Mouse (Mus musculus) v-Abl transformed pro-B cells (cell line): ENCODE results near the gene Tm9sf4.

ENCODE experiments used
- in situ Hi-C, 2 experiments: fragments of 400-800 bp; cut with MboI; formaldehyde crosslinking; loops; one replicate each; pipeline ENCODE4 v1.15.1; 2025; ENCODE audit not compliant: unreplicated experiment in 2 of 2

Tm9sf4 gene

DNA sequence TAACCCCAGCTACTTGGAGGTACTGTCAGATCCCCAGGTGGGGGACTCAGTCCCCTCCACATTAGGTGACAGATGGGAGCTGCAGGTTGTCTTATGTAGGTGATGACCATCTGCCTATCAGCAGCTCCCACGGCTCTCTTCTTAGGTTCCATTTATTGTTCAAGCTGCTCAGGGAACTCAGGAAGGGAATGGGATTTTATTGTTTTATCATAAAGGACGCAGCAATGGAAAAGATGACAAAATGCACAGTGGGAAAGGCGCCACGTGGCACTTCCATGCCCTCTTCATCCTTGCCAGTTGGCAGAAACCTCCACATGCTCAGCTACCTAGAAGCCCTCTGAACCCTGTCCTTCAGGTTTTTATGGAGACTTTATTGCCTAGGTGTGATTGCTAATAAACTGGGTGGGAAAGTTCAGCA is 8.1 kb upstream of the Tm9sf4 start:
- in situ Hi-C loops, result no loop called here

DNA sequence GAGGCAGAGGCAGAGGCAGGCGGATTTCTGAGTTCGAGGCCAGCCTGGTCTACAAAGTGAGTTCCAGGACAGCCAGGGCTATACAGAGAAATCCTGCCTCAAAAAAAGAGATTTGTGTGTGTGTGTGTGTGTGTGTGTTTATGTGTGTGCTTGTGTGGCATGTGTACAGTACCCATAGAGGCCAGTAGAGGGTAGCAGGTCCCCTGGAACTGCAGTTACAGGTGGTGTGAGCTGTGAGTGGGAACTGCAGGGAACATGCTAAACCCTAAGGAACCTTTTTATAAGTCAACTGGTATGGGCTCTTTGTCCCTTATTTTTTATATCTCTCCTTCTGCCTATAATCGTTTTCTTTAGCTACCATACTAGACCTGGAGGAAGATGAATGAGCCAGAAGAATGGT is 3.8 kb upstream of the Tm9sf4 start:
- in situ Hi-C loops, result no loop called here

DNA sequence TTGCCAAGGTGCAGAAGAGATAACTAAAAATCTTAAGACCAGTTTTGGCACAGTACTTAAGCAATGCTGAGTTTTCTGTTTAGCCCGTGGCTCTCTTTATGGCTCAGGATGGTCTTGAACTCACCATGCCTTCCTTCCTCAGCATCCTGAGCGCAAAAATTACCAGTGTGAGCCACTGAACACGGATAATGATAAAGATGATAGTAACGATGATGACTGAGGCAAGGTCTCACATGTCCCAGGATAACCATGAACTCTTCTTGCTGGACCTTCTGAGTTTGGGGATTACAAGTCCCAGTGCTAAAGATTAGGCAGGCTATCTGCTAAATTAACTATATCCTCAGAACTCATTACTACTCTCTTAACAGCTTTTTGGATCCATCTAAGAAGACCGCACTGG is 970 bp upstream of the Tm9sf4 start:
- in situ Hi-C loops, result no loop called here

DNA sequence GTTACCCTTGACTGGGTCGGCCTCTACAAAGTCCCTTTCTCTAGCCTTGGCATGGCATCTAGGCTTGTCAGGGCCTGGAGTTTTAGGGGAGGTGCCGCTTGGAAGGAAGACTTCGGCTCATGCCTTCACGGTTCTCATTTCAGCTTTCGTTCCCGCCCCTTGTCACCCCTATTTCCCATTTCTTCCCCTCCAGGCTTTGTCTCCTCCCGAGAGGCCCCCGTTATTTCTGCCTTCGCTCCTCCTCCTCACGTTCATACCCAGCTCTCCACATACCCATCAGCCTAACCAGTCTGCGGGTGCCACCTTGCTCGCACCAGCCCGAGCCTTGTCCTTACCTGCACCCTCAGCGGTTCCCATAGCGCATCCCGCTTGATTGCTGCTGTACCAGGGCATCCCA is 579 bp downstream of the Tm9sf4 start:
- in situ Hi-C loops, result no loop called here

DNA sequence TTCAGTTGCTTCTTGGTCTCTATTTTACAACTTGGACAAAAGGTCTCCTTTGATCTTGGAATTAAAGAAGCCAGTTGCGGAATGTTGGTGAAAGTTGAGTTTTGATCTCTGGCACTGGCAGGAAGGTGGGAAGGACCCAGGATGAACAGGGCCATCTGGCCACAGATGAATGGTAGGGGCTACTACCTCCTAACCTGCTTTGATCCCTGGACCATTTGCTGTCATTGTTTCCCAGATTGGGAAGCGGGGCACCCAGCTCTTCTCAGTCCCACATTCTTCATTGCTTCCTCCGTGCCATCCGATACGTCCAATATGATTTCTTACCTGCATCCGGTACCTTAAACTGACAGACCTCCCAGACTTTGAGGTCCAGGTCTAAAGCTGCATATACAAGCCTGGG is 6.0 kb downstream of the Tm9sf4 start:
- in situ Hi-C loops, result no loop called here

DNA sequence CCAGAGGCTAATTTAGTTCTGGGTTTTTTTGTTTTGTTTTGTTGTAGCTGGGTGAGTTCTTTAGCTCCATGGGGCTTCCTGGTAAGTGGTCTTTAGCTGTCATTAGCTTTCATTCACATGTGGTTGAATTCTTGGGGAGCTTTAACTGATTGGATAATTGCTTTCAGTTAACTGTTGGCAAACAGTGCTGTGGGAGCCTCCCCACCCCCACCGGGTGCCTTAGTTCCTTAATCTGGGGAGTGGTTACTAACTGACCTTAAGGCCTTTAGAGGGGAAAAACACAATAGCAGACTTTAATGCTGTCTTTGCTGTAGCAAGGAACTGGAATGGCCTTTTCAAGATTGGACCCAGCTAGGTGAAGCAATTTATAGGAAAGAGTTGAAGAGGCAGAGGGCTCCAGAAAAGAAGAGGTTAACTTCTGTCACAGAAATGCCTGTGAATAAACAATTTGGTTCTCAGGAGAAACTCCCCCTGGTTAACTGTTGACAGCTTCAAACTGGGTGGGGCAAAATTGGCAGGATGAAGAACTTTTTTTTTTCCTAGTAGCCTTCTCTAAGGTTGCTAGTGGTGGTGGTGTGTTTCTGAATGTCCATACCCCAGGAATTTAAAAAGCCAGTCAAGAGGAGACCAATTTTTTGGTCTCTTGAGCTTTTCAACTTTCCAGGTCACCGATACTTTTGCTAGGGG is 7.2 kb downstream of the Tm9sf4 start:
- in situ Hi-C loops, result no loop called here

DNA sequence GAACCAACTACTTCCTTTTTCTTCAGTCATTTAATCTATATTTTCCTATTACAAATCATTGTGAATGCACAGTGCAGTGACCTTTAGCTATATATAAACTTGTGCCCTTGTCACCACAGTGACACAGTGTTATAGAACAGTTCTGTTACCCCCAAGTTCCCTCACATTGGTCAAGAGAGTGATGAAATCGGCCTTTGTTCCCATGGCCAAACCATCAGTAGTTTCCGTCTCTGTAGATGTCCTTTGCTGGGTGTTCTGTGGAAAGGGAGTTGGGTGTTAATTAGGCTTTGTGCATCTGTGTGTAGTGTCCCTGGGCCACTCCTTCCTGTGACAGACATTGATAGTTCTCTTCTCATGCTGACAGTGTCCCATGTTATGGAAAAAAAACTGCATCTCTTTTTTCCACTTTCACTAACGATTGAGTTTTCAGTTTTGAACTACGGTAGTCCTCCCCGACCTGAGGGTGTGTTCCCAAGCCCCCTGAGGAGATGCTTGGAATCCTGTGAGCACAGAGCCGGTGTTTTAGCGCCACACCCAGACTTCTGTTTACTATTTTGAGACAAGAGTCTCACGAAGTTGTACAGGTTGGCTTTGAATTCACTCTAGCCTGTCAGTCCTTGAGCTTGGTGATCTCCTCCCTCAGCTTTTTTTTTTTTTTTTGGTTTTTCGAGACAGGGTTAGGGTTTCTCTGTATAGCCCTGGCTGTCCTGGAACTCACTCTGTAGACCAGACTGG is 9.6 kb downstream of the Tm9sf4 start:
- in situ Hi-C loops, result no loop called here

DNA sequence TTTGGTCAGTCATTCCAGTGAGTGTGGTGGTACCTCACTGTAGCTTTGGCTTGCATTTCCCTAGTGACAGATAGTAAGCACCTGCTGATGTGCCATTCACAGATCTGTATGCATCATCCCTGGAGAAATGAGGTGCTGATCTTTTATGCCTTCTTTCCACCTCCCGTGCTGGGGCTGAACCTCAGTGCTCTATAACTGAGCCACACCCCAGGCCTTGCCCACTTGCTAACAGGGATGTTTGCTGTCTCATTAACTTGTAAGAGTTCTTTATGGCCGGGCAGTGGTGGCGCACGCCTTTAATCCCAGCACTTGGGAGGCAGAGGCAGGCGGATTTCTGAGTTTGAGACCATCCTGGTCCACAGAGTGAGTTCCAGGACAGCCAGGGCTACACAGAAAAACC is 10.9 kb downstream of the Tm9sf4 start:
- in situ Hi-C loops, result no loop called here

DNA sequence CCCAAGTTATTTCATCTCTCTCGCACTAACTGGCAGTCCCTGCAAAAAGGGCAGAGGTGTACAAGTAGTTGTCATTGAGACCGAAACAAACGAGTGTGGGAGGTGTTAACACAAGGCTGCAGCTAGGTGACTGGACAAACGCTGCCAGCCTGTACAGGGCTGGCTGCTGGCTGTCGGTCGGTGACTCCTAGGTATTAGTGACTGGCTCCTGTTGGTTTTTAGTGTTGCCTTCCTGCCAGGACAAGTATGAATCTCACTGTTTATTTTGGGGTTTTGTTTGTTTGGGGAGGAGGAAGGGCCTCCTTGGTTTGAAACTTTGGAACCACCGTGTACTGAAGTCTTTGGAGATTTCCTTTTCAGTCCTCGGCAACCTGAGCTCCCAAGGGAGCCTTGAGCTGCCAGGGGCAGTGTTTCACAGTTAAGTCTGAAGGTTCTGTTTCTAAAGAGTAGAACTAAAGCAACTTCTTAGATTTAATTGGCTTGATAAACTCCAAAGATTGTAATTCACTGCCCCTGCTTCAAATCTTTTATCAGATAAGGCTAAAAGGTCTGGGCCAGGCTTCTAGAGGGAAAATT is 15.0 kb downstream of the Tm9sf4 start:
- in situ Hi-C loops, result no loop called here

DNA sequence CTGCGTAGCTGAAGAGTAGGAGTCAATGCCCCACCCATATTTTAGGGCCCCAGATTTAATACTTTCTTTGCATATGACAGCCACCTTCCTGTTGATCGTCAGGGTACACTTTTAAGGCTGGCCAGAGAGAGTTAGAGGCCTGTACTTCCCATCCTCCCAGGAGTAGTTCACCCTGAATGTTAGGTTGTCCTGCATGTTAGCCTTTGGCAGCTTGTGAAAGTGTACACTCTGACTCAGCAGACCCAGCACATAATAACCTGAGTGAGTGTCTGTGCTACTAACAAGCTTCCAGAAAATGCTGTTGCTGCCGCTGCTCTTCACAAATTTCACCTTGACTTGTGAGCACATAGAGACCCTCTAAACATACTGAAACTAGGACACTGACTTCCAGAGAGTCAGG is 16.1 kb downstream of the Tm9sf4 start:
- in situ Hi-C loops, result no loop called here

DNA sequence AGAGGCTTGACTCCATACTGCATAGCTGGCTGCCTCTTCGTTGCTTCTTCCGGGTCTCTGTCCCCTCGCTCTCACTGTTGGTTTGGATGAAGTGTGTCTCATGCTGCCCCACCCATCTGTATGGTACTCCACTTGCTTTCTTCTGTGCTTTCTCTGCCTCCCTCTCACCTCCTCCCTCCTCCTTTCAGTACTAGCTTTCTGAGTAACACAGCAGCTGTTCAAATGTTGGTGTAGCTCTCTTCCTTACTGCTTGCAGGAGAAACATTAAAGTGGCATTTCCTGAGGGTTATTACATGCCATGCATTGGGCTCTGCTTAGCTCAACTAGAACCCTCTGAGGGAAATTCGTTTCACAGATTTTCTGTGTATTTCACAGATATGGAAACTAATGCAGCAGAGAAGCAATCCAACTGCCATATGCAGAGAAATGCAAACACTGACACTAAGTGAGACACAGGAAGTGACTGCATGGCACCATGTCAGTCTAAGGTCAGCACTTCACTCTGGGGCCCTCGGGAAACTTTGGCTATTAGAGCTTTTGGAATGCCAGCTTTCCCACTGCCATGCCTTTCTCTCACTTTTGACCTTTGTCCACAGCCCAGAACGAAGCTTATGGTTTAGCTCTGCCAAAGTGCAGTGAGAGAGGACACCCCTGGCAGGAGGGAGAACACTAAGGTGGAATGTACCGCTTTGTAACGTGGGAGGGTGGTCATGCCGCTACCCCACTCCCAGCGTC is 18.2 kb downstream of the Tm9sf4 start:
- in situ Hi-C loops, result no loop called here

DNA sequence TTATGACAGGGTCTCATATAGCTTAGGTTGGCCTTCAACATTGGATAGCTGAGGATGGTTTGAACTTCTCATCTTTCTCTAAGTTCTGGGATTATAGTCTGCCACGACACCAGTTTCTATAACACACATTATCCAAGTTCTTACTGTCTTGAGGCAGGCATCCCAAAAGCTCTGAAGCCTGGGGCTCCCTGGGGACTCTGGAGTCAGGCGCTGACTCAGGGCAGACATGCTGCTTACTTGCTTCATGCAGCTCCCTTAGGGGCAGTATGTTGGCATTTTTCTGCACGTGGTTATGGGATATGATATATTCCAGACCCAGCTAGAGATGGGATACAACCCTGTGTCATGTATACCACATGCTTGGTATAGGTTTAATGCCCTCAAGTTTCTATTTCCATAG is 18.9 kb downstream of the Tm9sf4 start:
- in situ Hi-C loops, result no loop called here

DNA sequence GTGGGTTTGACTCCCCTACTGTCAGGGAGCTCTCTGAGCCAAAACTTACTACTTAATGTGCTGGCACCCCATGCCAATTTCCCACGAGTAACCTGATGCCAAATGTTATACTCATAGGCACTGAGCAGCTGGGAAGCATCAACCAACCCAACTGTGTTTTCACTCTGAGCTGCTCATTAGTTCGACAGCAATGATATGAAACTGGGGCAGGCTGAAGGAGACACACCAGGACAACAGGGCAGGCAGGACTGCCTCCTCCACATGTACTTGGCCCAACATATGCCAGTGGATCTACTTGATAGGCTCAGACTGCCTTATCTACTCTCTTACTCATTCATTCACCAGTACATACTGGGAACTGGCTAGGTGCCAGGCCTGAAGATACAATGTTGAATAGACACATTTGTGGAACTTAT is 25.1 kb downstream of the Tm9sf4 start:
- in situ Hi-C loops, result no loop called here

DNA sequence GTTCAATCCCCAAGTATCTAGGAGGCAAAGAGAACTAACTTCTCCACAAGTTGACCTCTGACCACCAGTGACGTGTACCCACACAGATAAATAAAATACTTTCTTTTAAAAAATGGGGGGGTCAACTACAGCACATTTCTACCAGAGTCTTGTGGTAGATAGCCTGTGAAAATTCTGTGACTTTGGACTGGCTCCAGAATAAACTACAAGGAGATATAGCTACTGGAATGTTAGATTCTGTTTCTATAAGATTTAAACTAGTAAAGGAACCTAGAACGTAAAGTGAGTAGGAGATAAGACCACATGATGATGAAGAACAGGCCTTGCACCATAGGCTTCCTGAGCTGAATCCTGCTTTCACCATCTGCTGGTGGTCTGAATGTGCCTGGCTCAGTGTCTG is 26.7 kb downstream of the Tm9sf4 start:
- in situ Hi-C loops, result no loop called here

DNA sequence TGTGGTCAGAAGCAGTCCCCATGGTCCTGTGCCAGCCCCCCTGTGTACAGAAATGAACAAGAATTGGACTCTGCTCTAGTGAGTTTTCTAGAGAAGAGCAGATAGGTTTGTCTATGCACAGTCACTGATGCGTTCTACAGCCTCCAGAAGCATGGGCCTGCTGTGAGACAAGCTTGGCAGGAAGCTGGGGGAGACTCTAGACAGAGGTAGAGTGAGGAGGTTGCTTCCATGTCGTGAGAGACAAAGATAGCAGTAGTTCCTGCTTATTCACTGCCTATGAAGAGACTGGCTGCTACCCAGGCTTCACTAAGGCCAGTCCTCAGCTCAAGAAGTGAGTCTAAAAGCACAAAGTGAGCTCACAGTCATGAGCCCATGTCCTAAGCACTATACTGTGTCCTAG is 30.1 kb downstream of the Tm9sf4 start:
- in situ Hi-C loops, result no loop called here

DNA sequence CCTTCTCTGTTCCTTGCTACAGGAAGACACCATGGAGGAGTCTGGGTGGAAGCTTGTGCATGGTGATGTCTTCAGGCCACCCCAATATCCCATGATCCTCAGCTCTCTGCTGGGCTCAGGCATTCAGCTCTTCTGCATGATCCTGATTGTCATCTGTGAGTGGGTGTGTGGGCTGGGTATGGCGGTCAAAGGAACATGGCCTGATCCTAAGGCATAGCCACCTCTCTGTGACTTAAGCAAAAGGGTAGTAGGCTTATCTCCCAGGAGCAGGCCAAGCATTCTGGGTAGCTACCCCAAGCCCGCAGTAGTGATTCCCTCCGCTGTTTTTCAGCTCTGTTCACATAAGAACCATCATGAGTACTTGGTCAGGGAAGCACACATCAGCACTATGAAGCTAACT is 33.2 kb downstream of the Tm9sf4 start:
- in situ Hi-C loops, result no loop called here

DNA sequence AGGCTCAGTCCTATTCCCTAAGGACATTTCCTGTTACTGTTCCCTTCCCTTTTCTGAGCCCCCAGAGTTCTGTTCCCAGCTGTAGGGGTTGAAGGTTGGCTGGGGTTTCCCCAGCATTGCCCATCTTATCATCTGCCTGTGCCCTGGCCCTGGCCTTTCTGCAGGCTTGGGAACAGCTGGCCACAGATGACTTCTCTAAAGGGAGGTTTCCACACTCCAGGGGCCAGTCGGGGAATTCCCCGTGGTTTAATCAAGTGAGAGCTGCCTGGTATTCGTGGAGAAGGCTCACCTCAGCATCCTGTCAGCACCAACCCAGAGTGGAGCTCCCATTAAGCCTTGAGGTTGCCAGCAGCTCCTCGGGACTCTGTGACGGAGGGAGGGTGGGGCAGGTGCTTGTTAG is 37.4 kb downstream of the Tm9sf4 start:
- in situ Hi-C loops, result no loop called here

DNA sequence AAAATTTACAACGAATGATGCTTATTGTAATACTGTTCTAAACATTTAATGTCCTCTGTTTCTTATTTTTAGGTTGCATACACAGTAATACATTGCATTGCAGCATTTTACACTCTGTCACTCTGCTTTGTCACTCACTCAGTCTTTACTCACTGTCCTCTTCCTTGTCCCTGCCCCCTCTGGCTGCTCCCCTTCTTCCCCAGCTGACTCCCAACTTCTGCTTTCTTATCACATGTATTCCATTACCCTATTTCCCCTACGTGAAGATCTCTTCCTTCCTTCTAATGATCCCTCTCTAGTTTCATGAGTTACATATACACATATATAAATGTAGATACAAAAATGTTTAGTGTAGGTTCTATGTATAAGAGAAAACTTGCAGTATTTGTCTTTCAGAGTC is 38.0 kb downstream of the Tm9sf4 start:
- in situ Hi-C loops, result no loop called here

DNA sequence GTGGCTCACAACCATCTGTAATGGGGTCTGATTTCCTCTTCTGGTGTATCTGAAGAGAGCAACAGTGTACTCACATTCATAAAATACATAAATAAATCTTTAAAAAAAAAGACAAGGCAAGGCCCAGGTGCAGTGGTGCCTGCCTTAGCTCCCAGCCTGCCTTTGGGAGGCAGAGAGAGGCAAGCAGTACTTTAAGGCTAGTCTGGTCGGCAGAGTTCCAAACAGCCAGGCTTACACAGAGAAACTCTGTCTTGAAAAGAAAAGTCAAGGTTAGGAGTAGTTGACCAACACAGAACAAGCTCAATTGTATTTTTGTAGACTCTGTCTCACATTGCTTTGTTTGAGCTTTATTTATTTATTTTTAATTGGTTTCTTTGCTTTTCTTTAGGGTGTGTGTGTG is 41.7 kb downstream of the Tm9sf4 start:
- in situ Hi-C loops, result no loop called here

DNA sequence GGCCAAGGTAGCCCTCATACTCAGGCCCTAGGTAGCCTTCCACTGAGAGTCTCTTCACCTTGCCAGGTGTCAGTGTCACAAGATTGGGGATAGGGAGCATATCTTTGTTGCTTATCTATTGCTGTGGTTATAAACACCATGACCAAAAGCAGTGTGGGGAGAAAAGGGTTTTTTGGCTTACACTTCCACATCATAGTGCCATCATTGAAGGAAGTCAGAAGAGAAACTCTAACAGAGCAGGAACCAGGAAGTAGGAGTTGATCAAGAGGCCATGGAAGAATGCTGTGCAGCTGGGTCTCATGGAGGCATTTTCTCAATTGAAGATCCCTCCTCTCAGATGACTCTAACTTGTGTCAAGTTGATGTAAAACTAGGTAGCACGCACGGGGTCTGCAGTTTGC is 47.0 kb downstream of the Tm9sf4 start:
- in situ Hi-C loops, result no loop called here

DNA sequence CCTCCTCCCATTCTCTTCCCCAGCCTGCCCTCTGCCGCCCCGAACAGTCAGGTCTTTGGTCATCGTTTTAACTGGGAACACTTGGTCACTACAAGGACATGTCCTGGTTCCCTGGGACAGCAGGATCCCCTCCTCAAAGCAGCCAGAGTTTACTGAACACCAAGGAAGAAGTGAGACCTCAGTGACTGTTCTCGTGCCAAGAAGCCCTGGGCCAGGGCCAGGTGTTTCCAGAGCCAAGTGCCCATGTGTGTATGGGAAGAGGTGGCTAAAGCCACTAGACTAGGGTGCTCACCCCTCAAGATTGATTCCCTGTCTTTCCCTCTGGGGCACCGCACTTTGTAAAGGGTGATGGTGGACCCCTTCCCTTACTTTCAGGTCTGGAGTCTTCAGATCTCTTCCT is 48.2 kb downstream of the Tm9sf4 start:
- in situ Hi-C loops, result no loop called here

DNA sequence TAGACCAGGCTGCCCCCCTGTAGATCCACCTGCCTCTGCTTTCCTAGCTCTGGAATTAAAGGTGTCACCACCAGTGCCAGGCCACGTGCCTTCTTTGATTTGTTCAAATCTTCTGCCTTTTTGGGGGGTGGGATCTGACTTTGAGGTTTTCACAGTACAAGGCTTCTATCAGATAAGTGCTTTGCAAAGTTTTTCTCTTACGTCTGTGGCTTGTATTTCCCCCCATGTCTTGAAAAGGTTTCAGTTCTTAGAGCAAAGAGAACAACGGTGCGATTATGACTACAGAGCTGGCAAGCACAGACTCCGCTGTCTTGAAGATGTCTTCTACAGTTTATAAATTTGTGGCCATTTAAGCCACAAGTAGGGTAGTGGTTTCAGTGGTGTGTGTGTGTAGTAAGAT is 50.3 kb downstream of the Tm9sf4 start:
- in situ Hi-C loops, result no loop called here
